In the genomic region with DNA sequence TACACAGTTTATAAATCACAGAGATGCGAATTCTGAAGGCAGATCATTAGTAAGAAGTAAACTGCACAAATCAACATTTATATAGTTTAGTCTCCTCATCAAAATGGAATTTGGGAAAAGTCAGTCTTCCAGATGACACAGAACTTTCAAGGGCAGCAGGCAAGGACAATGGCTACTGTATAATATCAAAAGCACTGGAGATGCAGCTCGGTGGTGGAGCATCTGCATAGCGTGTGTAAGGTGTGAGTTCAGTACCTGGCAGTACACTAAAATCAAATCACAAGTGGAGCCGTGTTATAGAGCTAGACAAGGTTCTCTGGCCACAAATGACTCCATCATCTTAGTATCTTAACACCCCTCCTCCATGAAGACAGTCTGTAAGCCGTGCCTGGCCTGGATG, we compare ENCODE assay signal across 41 mouse cellular contexts. TPM values are rescaled to one million over a fixed set of nuclear protein-coding genes. Genes with fewer than 3 reads are reported as not detected.
"Had no signal": no experiment of that assay in that cellular context is flagged by ENCODE, and none has a peak within 500 bp of the region (broad histone marks: within the 10 kb centered on the region; RNA-seq: fewer than 3 reads in every experiment).

No protein-coding gene starts in this region.

- H3K4me2 ChIP-seq: heart, embryonic 13.5 days; heart, embryonic 15.5 days; hindbrain, embryonic 13.5 days; hindbrain, embryonic 15.5 days; limb, embryonic 12.5 days; liver, embryonic 11.5 days; liver, embryonic 13.5 days; liver, embryonic 15.5 days had no signal

- H3K4me1 ChIP-seq: hindbrain, embryonic 13.5 days; hindbrain, embryonic 15.5 days; liver, embryonic 15.5 days had no signal

- ATAC-seq: hindbrain, postnatal 0 days; intestine, postnatal 0 days; liver, postnatal 0 days had no signal

- H3K4me3 ChIP-seq: heart, embryonic 10.5 days; heart, embryonic 13.5 days; heart, embryonic 15.5 days; hindbrain, embryonic 13.5 days; hindbrain, embryonic 15.5 days; layer of hippocampus, adult 2 months; left cerebral cortex, adult 2 months; limb, embryonic 10.5 days; limb, embryonic 12.5 days; liver, embryonic 13.5 days; liver, embryonic 15.5 days had no signal

- H3K9ac ChIP-seq: heart, embryonic 13.5 days; heart, embryonic 15.5 days; hindbrain, embryonic 13.5 days; hindbrain, embryonic 15.5 days; limb, embryonic 12.5 days; liver, embryonic 13.5 days; liver, embryonic 15.5 days; liver, postnatal 0 days had no signal

- H3K36me3 ChIP-seq: heart, embryonic 13.5 days; heart, embryonic 15.5 days; hindbrain, embryonic 13.5 days; hindbrain, embryonic 15.5 days; limb, embryonic 10.5 days; limb, embryonic 12.5 days; liver, embryonic 13.5 days; liver, embryonic 15.5 days had no signal

- H3K9me3 ChIP-seq: heart, embryonic 10.5 days; hindbrain, embryonic 13.5 days; hindbrain, embryonic 15.5 days; limb, embryonic 10.5 days; liver, embryonic 13.5 days; liver, embryonic 15.5 days had no signal

- H3K27me3 ChIP-seq: heart, embryonic 13.5 days; heart, embryonic 15.5 days; hindbrain, embryonic 13.5 days; hindbrain, embryonic 15.5 days; limb, embryonic 12.5 days; liver, embryonic 13.5 days; liver, embryonic 15.5 days had no signal

- H3K27ac ChIP-seq: heart, embryonic 10.5 days; heart, embryonic 13.5 days; heart, embryonic 15.5 days; hindbrain, embryonic 13.5 days; hindbrain, embryonic 15.5 days; hindbrain, postnatal 0 days; layer of hippocampus, adult 2 months; left cerebral cortex, adult 2 months; limb, embryonic 10.5 days; limb, embryonic 12.5 days; liver, embryonic 13.5 days; liver, embryonic 15.5 days had no signal

- DNase-seq: gastrocnemius, postnatal 14 days; gastrocnemius, postnatal 36 days; heart, adult 18-20 months; heart, postnatal 14 days; heart, postnatal 36 days; kidney, adult 18-20 months; kidney, adult 8-10 months; kidney, postnatal 10 days; kidney, postnatal 25 days; kidney, postnatal 4 days; liver; liver, embryonic 13.5 days; liver, postnatal 0 days had no signal

RNA-seq across cellular contexts. Expression of gene Gm10322, which starts 57.7 kb away (rescaled TPM):
- total RNA-seq: gastrocnemius, adult 18-20 months; gastrocnemius, adult 8-10 months; gastrocnemius, postnatal 14 days; gastrocnemius, postnatal 36 days; heart, adult 18-20 months; heart, adult 8-10 months; heart, postnatal 14 days; heart, postnatal 36 days; hematopoietic stem cell, adult 5-6 weeks; hindbrain, postnatal 0 days; layer of hippocampus, adult 2 months; layer of hippocampus, postnatal 10 days; layer of hippocampus, postnatal 25 days; left cerebral cortex, adult 2 months; left cerebral cortex, postnatal 14 days; left cerebral cortex, postnatal 36 days had no signal
- polyA plus RNA-seq: gonadal fat pad, adult 2 months; heart, embryonic 10.5 days; heart, embryonic 13.5 days; heart, embryonic 15.5 days; heart, postnatal 0 days; hindbrain, embryonic 11.5 days; hindbrain, embryonic 15.5 days; hindbrain, postnatal 0 days; intestine, embryonic 14.5 days; intestine, postnatal 0 days; kidney, embryonic 14.5 days; kidney, embryonic 16.5 days; limb, embryonic 10.5 days; limb, embryonic 12.5 days; limb, embryonic 14.5 days; liver, embryonic 11.5 days; liver, embryonic 13.5 days; liver, embryonic 15.5 days; liver, postnatal 0 days had no signal
